Mouse (Mus musculus) G1E (cell line): Measurements from ENCODE around the gene March9.

Source experiments
- CTCF ChIP-seq: IDR thresholded peaks from 2 replicates; pipeline ENCODE4 v1.5.1; 2012; ENCODE audit warnings: low read depth, low read length, inconsistent platforms, mixed read lengths
- GATA1 ChIP-seq: IDR thresholded peaks from 2 replicates; pipeline ENCODE4 v1.6.1; 2012; ENCODE audit warnings: borderline replicate concordance, low read length, inconsistent platforms, mixed read lengths
- GATA2 ChIP-seq: IDR thresholded peaks from 2 replicates; pipeline ENCODE4 v1.6.1; 2012; ENCODE audit warnings: low read depth, low read length, inconsistent platforms, borderline replicate concordance
- TAL1 ChIP-seq: conservative IDR thresholded peaks from 2 replicates; pipeline ENCODE4 v1.6.1; 2012; ENCODE audit warnings: low read depth, low read length, inconsistent platforms, mixed read lengths

- no peak for TF ChIP-seq CTCF
- no peak for TF ChIP-seq GATA2
- TF ChIP-seq GATA1 = no peak
- TF ChIP-seq TAL1 = no peak
Observed at GRCm38 (mm10) chr10:127063913-127064870, 4.2 kb upstream of the March9 start.
